Mouse (Mus musculus) heart, embryonic 12.5 days (tissue): Measurements from ENCODE around the gene Psrc1. TPM values are rescaled to one million over a fixed set of nuclear protein-coding genes. Genes with fewer than 3 reads are reported as not detected.
A peak's percentile ranks its signal among the peaks of the same experiment; 100 is the strongest.

ENCODE experiments used
- ATAC-seq: fragments of 200-750 bp; cut with Nextera tagmentation; 2 replicates; pipeline ENCODE4 v1.8.0; 2017; ENCODE audit warnings: moderate TSS enrichment, moderate library complexity; ENCODE audit not compliant: insufficient number of reproducible peaks, low FRiP score
- H3K27ac ChIP-seq: fragments of 300-500 bp; sonication (generic); 2 replicates; pipeline ENCODE4 v1.5.1; 2016; ENCODE audit warnings: mild to moderate bottlenecking, moderate library complexity; ENCODE audit not compliant: poor library complexity, severe bottlenecking
- H3K27me3 ChIP-seq: fragments of 300-500 bp; sonication (generic); replicated peaks from 2 replicates; pipeline ENCODE4 v1.6.1; 2016; ENCODE audit warnings: mild to moderate bottlenecking, moderate library complexity
- H3K36me3 ChIP-seq: fragments of 300-500 bp; sonication (generic); 2 replicates; pipeline ENCODE4 v1.6.1; 2016; ENCODE audit warnings: mild to moderate bottlenecking, moderate library complexity
- H3K4me1 ChIP-seq: fragments of 300-500 bp; sonication (generic); replicated peaks from 2 replicates; pipeline ENCODE4 v1.6.1; 2016; ENCODE audit warnings: mild to moderate bottlenecking
- H3K4me2 ChIP-seq: fragments of 300-500 bp; sonication (generic); 2 replicates; pipeline ENCODE4 v1.6.1; 2016; ENCODE audit warnings: mild to moderate bottlenecking, moderate library complexity
- H3K4me3 ChIP-seq: fragments of 300-500 bp; sonication (generic); 2 replicates; pipeline ENCODE4 v1.5.1; 2016; ENCODE audit warnings: mild to moderate bottlenecking
- H3K9ac ChIP-seq: fragments of 300-500 bp; sonication (generic); 2 replicates; pipeline ENCODE4 v1.6.1; 2016; ENCODE audit warnings: mild to moderate bottlenecking, moderate library complexity
- H3K9me3 ChIP-seq: fragments of 300-500 bp; sonication (generic); replicated peaks from 2 replicates; pipeline ENCODE4 v1.6.1; 2016; ENCODE audit warnings: mild to moderate bottlenecking, moderate library complexity
- WGBS: fragments of 180-500 bp; shearing (Covaris S2); methylation state at CpG from one replicate; pipeline ENCODE4 v1.1.7; 2016; 5-methylcytosine and 5-hydroxymethylcytosine counted together
- polyA plus RNA-seq: library from polyadenylated mRNA; unstranded; fragments of >200 nt; fragmentation: Nextera tagmentation; extraction: Ambion mirVana; gene quantifications from 2 replicates; pipeline ENCODE4 v1.2.1, GENCODE M21; 2016

Psrc1 gene
- polyA plus RNA-seq, 1 experiment from 2014 or later = 26.4 TPM

DNA sequence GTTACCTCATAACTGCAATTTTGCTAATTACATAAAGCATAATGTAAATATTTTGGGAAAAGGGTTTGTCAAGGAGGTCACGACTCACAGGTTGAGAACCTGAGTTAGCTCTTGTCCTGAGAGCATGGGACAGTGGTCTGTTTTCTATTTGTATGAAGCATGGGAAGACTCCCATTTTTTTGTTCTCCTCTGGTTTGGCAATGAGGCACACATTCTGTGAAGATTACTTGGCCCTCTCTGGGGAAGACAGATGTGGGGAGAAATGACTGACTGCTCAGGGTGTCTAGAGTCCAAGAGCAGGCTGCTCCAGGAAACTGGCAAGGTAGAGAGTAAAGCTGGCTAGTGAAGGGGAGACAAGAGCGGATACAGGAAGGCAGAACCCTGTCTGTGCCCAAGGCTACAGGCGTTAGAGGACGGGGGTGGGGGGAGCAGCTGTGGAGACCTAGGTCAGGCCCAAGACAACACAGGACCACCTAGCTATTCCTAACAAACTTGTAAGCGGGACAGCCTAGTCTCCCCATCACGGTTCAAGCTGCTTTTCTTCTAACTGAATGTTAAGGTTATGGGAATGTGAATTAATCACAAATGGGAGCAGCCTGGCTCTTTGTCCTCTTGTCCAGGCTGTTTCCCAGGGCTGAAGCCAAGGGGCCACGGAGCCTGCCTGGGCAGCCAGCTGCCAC, 41.4 kb downstream of the Psrc1 start:
- H3K4me1 ChIP-seq = peaks cover 12% of the 10 kb centered on the region
- no peak overlapping the region for H3K4me2 ChIP-seq
- no peaks in the 10 kb centered on the region for H3K9me3 ChIP-seq
- H3K27me3 ChIP-seq = no peaks in the 10 kb centered on the region
- ATAC-seq = no peak
- 85% methylated on average over 7 of the region's 7 CpGs for WGBS
- H3K27ac ChIP-seq = no peak overlapping the region
- peaks cover 52% of the 10 kb centered on the region for H3K36me3 ChIP-seq
- H3K9ac ChIP-seq = no peak overlapping the region
- no peak overlapping the region for H3K4me3 ChIP-seq

DNA sequence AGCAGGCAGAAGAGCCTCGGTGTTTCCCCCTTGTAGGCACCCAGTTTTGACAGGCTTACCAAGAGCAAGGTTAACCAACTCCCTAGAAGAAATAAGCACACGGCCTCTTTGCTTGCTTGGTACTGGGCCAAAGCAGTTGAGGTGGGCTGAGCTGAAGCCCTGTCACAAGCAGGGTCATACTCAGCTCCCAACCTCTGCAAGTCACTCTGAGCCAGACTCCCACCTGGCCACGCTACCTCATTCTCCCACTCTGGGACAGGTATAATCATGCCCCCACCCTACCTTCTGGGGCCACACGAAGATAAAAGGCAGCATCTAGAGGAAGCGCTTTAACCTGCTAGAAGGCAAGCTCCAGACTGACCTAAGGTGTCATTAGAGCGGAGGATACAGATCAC, 42.0 kb downstream of the Psrc1 start:
- Histone ChIP-seq H3K9me3 (no peaks in the 10 kb centered on the region), H3K4me2 (no peak overlapping the region), H3K27ac (no peak overlapping the region), H3K4me1 (peaks cover 12% of the 10 kb centered on the region), H3K9ac (no peak overlapping the region), H3K4me3 (no peak overlapping the region), H3K27me3 (no peaks in the 10 kb centered on the region), H3K36me3 (peaks cover 56% of the 10 kb centered on the region)
- 82% methylated on average over 6 of the region's 6 CpGs for WGBS
- ATAC-seq = no peak

DNA sequence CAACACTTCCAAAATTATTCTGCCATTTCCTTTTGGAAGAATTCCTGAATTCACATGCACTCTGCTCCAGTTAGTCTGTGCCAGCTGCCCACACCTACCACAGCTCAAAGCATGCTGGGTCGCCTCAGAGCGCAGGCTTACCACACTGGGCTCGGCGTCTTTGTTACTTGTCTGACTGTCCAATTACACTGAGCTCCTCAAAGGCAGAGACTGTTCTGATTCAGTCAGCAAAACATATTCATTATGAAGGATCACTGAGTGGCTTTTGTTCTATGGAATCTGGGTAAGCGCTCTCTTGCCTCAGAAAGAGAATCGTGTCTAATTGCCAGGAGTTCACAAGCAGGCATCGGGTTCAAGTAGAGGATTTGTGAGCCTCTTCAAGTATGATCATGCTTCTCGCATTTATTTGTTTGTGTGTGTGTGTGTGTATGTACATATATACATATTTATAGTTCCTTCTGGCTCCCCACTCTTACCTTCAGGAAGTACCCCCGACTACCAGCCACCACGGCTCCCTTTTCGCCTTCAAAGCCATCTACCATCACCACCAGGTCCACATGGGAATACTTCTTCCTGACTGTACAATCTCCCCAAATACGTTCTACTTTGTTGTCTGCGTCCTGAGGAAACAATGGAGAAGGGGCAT, 49.0 kb downstream of the Psrc1 start:
- Histone ChIP-seq H3K27ac (no peak overlapping the region), H3K4me1 (peaks cover 3% of the 10 kb centered on the region; the same call in 1 of the 2 replicates), H3K4me3 (no peak overlapping the region), H3K9me3 (no peaks in the 10 kb centered on the region), H3K36me3 (peaks cover 91% of the 10 kb centered on the region), H3K27me3 (no peaks in the 10 kb centered on the region), H3K4me2 (no peak overlapping the region), H3K9ac (no peak overlapping the region)
- ATAC-seq = no peak
- 89% methylated on average over 13 of the region's 13 CpGs for WGBS

DNA sequence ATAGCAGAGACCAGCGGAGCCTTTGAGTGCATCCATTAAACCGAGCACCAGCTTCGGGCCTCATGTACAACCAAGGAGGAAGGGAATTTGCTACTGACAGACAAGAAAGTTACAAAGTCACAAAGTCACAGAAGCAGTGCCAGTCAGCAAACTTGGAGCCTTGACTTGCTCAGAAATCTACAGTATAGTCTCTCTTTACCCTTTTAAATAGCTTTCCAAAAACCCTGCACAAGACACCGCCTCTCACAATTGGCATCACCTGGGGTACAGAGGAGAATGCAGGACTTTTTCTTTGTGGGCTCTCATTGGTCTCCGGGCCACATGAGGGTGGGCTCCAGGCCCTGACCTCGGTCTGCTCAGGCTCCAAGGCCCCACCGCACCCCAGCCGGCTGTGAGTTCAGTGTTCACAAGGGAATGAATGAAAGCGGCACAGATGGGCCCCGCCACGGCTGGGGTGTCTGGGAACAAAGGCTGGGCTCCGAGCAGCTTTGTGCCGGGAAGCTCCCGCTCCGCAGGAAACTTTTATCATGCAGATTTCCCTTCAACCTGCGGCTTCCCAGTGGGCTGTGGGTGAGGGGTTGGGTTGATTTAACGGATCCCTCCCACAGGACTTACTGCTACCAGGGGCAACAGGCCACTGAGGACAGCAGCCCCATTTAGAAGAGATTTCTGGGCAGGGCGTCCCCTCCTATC, 49.7 kb downstream of the Psrc1 start:
- H3K4me1 ChIP-seq = peaks cover 3% of the 10 kb centered on the region; the same call in 1 of the 2 replicates
- H3K9ac ChIP-seq = no peak overlapping the region
- WGBS = 53% methylated on average over 18 of the region's 18 CpGs
- no peaks in the 10 kb centered on the region for H3K27me3 ChIP-seq
- no peak overlapping the region for H3K4me2 ChIP-seq
- peaks cover 84% of the 10 kb centered on the region for H3K36me3 ChIP-seq
- ATAC-seq = 0 out of 2 replicates have a peak, but pooled peaks have one; percentile 36
- H3K9me3 ChIP-seq = no peaks in the 10 kb centered on the region
- no peak overlapping the region for H3K27ac ChIP-seq
- H3K4me3 ChIP-seq = no peak overlapping the region

DNA sequence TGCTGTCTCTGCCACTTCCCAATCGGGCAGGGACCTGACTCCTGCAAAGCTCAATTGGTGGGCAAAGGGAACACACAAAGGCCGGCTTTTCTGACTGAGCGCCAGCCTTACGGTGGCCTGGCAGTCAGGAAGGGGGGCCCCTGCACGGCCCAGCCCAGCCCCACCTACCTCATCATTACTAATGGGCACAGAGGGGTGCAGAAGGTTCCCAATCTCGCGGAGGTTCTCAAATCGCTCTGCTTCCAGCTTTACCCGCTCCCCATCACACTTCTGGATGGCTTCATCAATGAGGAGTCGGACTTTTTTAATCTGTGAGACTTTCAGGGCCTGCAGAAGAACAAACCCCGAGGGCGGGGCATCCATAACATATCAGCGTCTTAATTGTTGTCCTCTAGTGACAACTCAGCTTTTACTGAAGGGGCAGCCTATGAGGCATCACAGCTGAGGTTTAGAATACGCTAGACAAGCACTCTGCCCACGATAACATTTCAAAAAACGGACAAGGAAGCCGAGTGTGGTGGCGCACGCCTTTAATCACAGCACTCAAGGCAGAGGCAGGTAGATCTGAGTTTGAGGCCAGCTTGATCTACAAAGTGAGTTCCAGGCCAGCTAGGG, 50.3 kb downstream of the Psrc1 start:
- 62% methylated on average over 19 of the region's 19 CpGs for WGBS
- ATAC-seq = 0 out of 2 replicates have a peak, but pooled peaks have one; percentile 10

DNA sequence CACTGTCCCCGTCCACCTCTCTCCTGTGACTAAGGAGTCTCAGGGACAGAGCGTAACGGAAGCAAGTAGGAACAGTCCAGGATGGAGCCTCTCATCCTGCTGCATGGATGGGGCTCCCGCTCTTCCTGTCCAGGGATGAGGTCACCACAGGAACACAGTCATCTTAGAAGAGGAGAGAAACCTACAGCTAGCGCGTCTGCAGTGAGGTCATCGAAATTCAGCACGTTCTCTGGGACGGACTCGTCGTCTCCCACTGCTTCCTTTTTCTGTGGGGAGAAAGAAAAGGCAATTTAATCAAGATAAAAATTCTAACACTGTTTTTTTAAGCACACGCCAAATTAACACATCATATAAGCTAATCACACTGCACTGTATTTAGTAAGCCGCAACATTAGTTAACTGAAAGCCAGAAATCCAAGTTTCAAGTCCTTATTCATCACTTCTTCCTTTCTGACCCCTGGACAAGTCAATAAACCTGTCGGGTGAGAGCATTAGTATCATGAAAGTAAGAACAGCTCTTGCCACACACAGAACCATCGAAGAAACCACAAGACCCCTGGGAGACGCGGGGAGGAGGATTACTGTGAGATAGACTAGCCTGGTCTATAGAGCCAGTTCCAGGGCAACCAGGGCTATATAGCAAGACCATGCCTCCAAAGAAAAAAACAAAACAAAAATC, 52.2 kb downstream of the Psrc1 start:
- WGBS = 69% methylated on average over 17 of the region's 17 CpGs

More for the DNA sequence above, 50.3 kb downstream of the Psrc1 start:
- peaks cover 5% of the 10 kb centered on the region; the same call in 1 of the 2 replicates for H3K4me1 ChIP-seq
- H3K9me3 ChIP-seq = no peaks in the 10 kb centered on the region
- no peak overlapping the region for H3K4me2 ChIP-seq
- H3K27ac ChIP-seq = no peak overlapping the region
- H3K4me3 ChIP-seq = no peak overlapping the region
- no peaks in the 10 kb centered on the region for H3K27me3 ChIP-seq
- H3K9ac ChIP-seq = no peak overlapping the region
- peaks cover 80% of the 10 kb centered on the region for H3K36me3 ChIP-seq

DNA sequence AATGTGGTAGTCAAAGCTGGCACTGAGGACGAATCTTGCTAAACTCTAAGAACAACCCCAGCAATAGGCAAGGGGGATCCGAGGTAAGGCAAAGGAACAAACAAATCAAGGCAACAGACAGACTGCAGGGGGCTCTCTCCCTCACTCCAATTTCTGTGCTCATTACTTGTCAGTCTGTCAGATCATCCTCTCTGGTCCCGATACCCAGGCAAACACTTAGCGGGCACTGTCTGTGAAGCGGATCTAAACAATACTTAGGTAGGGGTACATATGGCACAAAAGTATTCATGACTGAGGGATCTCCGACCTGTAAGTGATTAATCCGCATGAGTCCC, 52.7 kb downstream of the Psrc1 start:
- ATAC-seq = no peak
- WGBS = 87% methylated on average over 7 of the region's 7 CpGs
- Histone ChIP-seq H3K4me3 (no peak overlapping the region), H3K27ac (peak overlapping the region; percentile 28; the same call in 1 of the 2 replicates), H3K4me2 (no peak overlapping the region), H3K27me3 (no peaks in the 10 kb centered on the region), H3K9me3 (no peaks in the 10 kb centered on the region), H3K9ac (no peak overlapping the region), H3K4me1 (peaks cover 6% of the 10 kb centered on the region; the same call in 1 of the 2 replicates), H3K36me3 (peaks cover 65% of the 10 kb centered on the region)

More for the DNA sequence above, 52.2 kb downstream of the Psrc1 start:
- H3K4me1 ChIP-seq = peaks cover 6% of the 10 kb centered on the region; the same call in 1 of the 2 replicates
- no peak overlapping the region for H3K4me3 ChIP-seq
- H3K27me3 ChIP-seq = no peaks in the 10 kb centered on the region
- no peak overlapping the region for H3K4me2 ChIP-seq
- H3K9ac ChIP-seq = no peak overlapping the region
- H3K9me3 ChIP-seq = no peaks in the 10 kb centered on the region
- peaks cover 70% of the 10 kb centered on the region for H3K36me3 ChIP-seq
- peak; percentile 73; the same call in 1 of the 2 replicates for ATAC-seq
- H3K27ac ChIP-seq = peak overlapping the region; percentile 62

Other genes starting within 250 kb of the Psrc1 start
- 94.9 and 97.0 TPM in 2 replicates for gene Gnai3, start 237.7 kb upstream of the Psrc1 start, polyA plus RNA-seq
- gene Gpr61, start 229.0 kb upstream of the Psrc1 start, polyA plus RNA-seq = 0.19 and 0.27 TPM in 2 replicates
- 4.5 and 5.0 TPM in 2 replicates for gene Amigo1, start 197.5 kb upstream of the Psrc1 start, polyA plus RNA-seq
- 3.4 and 3.7 TPM in 2 replicates for gene Cyb561d1, start 182.6 kb upstream of the Psrc1 start, polyA plus RNA-seq
- gene Atxn7l2, start 172.9 kb upstream of the Psrc1 start, polyA plus RNA-seq = 8.9 and 9.1 TPM in 2 replicates
- 3.2 and 3.3 TPM in 2 replicates for gene Sypl2, start 157.2 kb upstream of the Psrc1 start, polyA plus RNA-seq
- gene Psma5, start 126.9 kb upstream of the Psrc1 start, polyA plus RNA-seq = 193 and 194 TPM in 2 replicates
- gene Sort1, start 99.8 kb upstream of the Psrc1 start, polyA plus RNA-seq = 31.9 and 32.4 TPM in 2 replicates
- 35.1 and 39.8 TPM in 2 replicates for gene Mybphl, start 18.9 kb upstream of the Psrc1 start, polyA plus RNA-seq
- 2.3 and 3.6 TPM in 2 replicates for gene Celsr2, start 31.7 kb downstream of the Psrc1 start, polyA plus RNA-seq
- 95.8 and 98.1 TPM in 2 replicates for gene Sars, start 61.4 kb downstream of the Psrc1 start, polyA plus RNA-seq
- gene 1700013F07Rik, start 150.3 kb downstream of the Psrc1 start, polyA plus RNA-seq = not detected in 2 replicates
- gene 5330417C22Rik, start 152.7 kb downstream of the Psrc1 start, polyA plus RNA-seq = 0.46 and 0.85 TPM in 2 replicates
- gene Tmem167b, start 178.6 kb downstream of the Psrc1 start, polyA plus RNA-seq = 33.8 and 34.8 TPM in 2 replicates
- gene Taf13, start 187.9 kb downstream of the Psrc1 start, polyA plus RNA-seq = 28.9 and 33.1 TPM in 2 replicates
- gene Wdr47, start 207.4 kb downstream of the Psrc1 start, polyA plus RNA-seq = 9.8 and 10.4 TPM in 2 replicates